ENCODE assay signal across 16 mouse cellular contexts in the genomic region with DNA sequence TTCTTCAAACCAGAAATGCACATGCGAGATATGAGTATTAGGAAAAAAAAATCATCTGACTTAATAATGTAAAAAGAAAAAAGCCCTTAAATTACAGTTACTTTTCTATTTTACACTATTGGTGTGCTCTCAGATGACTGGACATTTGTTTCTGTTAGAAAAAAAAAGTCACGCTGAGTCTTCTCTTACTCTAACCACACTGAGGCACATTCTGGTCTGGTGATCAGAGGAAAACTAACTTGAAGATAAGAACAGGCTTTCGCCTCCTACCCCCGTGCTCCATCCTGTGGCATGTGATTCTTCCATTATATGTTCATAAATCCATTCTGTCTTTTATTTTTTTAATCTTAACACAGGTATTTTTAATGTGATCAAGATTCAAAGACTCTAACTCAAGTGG.
"Had no signal": no experiment of that assay in that cellular context is flagged by ENCODE, and none has a peak within 500 bp of the region (broad histone marks: within the 10 kb centered on the region; RNA-seq: fewer than 3 reads in every experiment).

No protein-coding gene starts in this region.

- H3K4me3 ChIP-seq: megakaryocyte, embryonic 14.5 days; midbrain, embryonic 10.5 days; midbrain, embryonic 12.5 days; myocyte; neural tube, embryonic 13.5 days; stomach, embryonic 15.5 days had no signal

- DNase-seq: lung, adult 18-20 months; lung, embryonic 14.5 days; lung, postnatal 10 days; lung, postnatal 4 days; midbrain, embryonic 14.5 days; right cerebral cortex, postnatal 14 days; thymus, adult 2 months; thymus, postnatal 25 days; thymus, postnatal 4 days had no signal

- H3K9me3 ChIP-seq: midbrain, embryonic 10.5 days; midbrain, embryonic 12.5 days; neural tube, embryonic 13.5 days; stomach, embryonic 15.5 days had no signal

- H3K27me3 ChIP-seq: neural tube, embryonic 13.5 days; stomach, embryonic 15.5 days had no signal

- ATAC-seq: midbrain, embryonic 16.5 days had no signal

- H3K36me3 ChIP-seq: midbrain, embryonic 10.5 days; midbrain, embryonic 12.5 days; neural tube, embryonic 13.5 days; stomach, embryonic 15.5 days had no signal
